In the genomic region with DNA sequence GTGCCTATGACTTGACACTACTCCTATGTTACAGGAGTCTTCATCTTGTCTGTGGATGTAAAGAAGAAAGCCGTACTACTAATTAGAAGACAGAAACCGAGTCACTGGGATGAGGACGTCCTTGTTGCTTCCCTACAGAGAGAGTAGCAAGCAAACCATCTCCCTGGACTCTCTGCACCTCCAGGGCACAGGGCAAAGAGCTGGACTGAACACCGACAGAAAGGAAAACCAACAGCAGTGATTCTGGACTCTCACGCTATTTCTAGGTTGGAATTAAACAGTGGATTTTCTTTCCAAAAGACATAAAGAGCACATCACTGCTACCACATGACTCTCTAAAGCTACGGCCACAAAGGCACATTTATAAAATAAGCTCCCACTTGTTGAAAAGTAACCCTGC, we compare ENCODE assay signal across 19 mouse cellular contexts.
DNase-seq lines count a peak whose midpoint lies in the region; ATAC-seq lines count a peak whose summit lies in the region.
"Had no signal": no experiment of that assay in that cellular context is flagged by ENCODE, and none has a peak within 500 bp of the region (broad histone marks: within the 10 kb centered on the region; RNA-seq: fewer than 3 reads in every experiment).

No protein-coding gene starts in this region.

- 67% methylated on average over 6 of the region's 6 CpGs for WGBS in kidney, embryonic 16.5 days
- 57% methylated on average over 6 of the region's 6 CpGs for WGBS in embryonic facial prominence, embryonic 13.5 days
- 60% methylated on average over 6 of the region's 6 CpGs for WGBS in limb, embryonic 13.5 days

- peak; percentile 6 to 10 for DNase-seq in gastrocnemius, adult 8-10 months (ENCODE audit: low spot score in 2 of 2)
- DNase-seq in gastrocnemius, postnatal 25 days: no peak
- DNase-seq in kidney, postnatal 14 days: peak; percentile 12
- no peak for DNase-seq in yolk sac, embryonic 10.5 days (ENCODE audit: low spot score)
- DNase-seq: adrenal gland, adult 2 months; cerebellum, adult 18-20 months; cerebellum, postnatal 14 days; forebrain, postnatal 0 days; heart, adult 18-20 months; heart, postnatal 14 days; layer of hippocampus, postnatal 36 days; lung, postnatal 4 days had no signal

- H3K27me3 ChIP-seq in kidney, embryonic 16.5 days (ENCODE audit: insufficient read depth, low read length): no peaks in the 10 kb centered on the region
- no peaks in the 10 kb centered on the region for H3K27me3 ChIP-seq in embryonic facial prominence, embryonic 13.5 days
- H3K27me3 ChIP-seq in limb, embryonic 13.5 days: 0 out of 2 replicates have a peak, but pooled peaks cover 5% of the 10 kb centered on the region
- H3K27me3 ChIP-seq: heart, embryonic 12.5 days had no signal

- H3K36me3 ChIP-seq in kidney, embryonic 16.5 days (ENCODE audit: insufficient read depth, low read length): no peaks in the 10 kb centered on the region
- no peaks in the 10 kb centered on the region for H3K36me3 ChIP-seq in embryonic facial prominence, embryonic 13.5 days
- H3K36me3 ChIP-seq in limb, embryonic 13.5 days: no peaks in the 10 kb centered on the region
- H3K36me3 ChIP-seq: heart, embryonic 12.5 days had no signal

- ATAC-seq in kidney, embryonic 16.5 days (ENCODE audit: low FRiP score, low TSS enrichment): no peak
- ATAC-seq in embryonic facial prominence, embryonic 13.5 days (ENCODE audit: insufficient number of reproducible peaks, insufficient read depth, low FRiP score, low TSS enrichment, low read depth): no peak
- ATAC-seq in limb, embryonic 13.5 days (ENCODE audit: low FRiP score, low read depth): no peak
- ATAC-seq in cerebellum, adult (ENCODE audit: insufficient number of reproducible peaks, low FRiP score, low TSS enrichment): no peak
- ATAC-seq: forebrain, postnatal 0 days; intestine, postnatal 0 days had no signal

- H3K4me1 ChIP-seq in kidney, embryonic 16.5 days (ENCODE audit: insufficient read depth, low read length): peaks cover 7% of the 10 kb centered on the region; the same call in 1 of the 2 replicates
- H3K4me1 ChIP-seq in embryonic facial prominence, embryonic 13.5 days: peaks cover 63% of the 10 kb centered on the region
- H3K4me1 ChIP-seq in limb, embryonic 13.5 days: peaks cover 67% of the 10 kb centered on the region

- no peak overlapping the region for H3K4me3 ChIP-seq in kidney, embryonic 16.5 days (ENCODE audit: low read length)
- no peak overlapping the region for H3K4me3 ChIP-seq in embryonic facial prominence, embryonic 13.5 days
- no peak overlapping the region for H3K4me3 ChIP-seq in limb, embryonic 13.5 days
- H3K4me3 ChIP-seq: heart, embryonic 12.5 days; layer of hippocampus, adult 2 months had no signal

- H3K9me3 ChIP-seq in kidney, embryonic 16.5 days (ENCODE audit: low read length): no peaks in the 10 kb centered on the region
- no peaks in the 10 kb centered on the region for H3K9me3 ChIP-seq in embryonic facial prominence, embryonic 13.5 days
- no peaks in the 10 kb centered on the region for H3K9me3 ChIP-seq in limb, embryonic 13.5 days
- H3K9me3 ChIP-seq: heart, embryonic 12.5 days had no signal

- no peak overlapping the region for H3K27ac ChIP-seq in kidney, embryonic 16.5 days (ENCODE audit: low read length)
- peak overlapping the region; percentile 83 for H3K27ac ChIP-seq in embryonic facial prominence, embryonic 13.5 days
- peak overlapping the region; percentile 77; the same call in 1 of the 2 replicates for H3K27ac ChIP-seq in limb, embryonic 13.5 days
- H3K27ac ChIP-seq: layer of hippocampus, adult 2 months had no signal

- no peak overlapping the region for H3K9ac ChIP-seq in kidney, embryonic 16.5 days (replicated peaks; ENCODE audit: low read length)
- no peak overlapping the region for H3K9ac ChIP-seq in embryonic facial prominence, embryonic 13.5 days
- H3K9ac ChIP-seq in limb, embryonic 13.5 days: no peak overlapping the region
- H3K9ac ChIP-seq: forebrain, postnatal 0 days; heart, embryonic 12.5 days had no signal

- no peak overlapping the region for H3K4me2 ChIP-seq in kidney, embryonic 16.5 days (replicated peaks; ENCODE audit: low read depth, low read length)
- peak overlapping the region; percentile 9; the same call in 1 of the 2 replicates for H3K4me2 ChIP-seq in embryonic facial prominence, embryonic 13.5 days
- peak overlapping the region; percentile 16; the same call in 1 of the 2 replicates for H3K4me2 ChIP-seq in limb, embryonic 13.5 days (replicated peaks)
- H3K4me2 ChIP-seq: heart, embryonic 12.5 days had no signal

Comparison
In these comparisons a context has a peak if more than half of its experiments do, and no peak if none do; other contexts are left out.
1. DNase-seq: peak in gastrocnemius, adult 8-10 months (2 of 2) and kidney, postnatal 14 days (single experiment); none in gastrocnemius, postnatal 25 days (single experiment) and yolk sac, embryonic 10.5 days (single experiment).